Mouse (Mus musculus) embryonic stem cell, embryonic (primary cell): ENCODE measurements at regions not wholly inside any gene's neighbourhood (a gene's known extent, or its start where the extent isn't known, plus 50 kb on each side); places are given as distances from the start of the nearest gene placed in this dataset.

Source experiments
- CTCF ChIA-PET, 4 experiments: fragments of 300-600 bp in 2 of 4; fragments of 350-600 bp in 2 of 4; sonication (Branson Sonifier 250); formaldehyde crosslinking; loops; one replicate each; lab custom pipeline; 2022; ENCODE audit warnings: inconsistent platforms in 2 of 4; lab: Charles Lee
- POLR2A ChIA-PET, 4 experiments: fragments of 300-600 bp in 2 of 4; fragments of 350-600 bp in 2 of 4; sonication (Branson Sonifier 250); formaldehyde crosslinking; loops; one replicate each; lab custom pipeline; 2022; ENCODE audit warnings: antibody characterized with exemption in 4 of 4, inconsistent platforms in 1 of 4; lab: Charles Lee

DNA sequence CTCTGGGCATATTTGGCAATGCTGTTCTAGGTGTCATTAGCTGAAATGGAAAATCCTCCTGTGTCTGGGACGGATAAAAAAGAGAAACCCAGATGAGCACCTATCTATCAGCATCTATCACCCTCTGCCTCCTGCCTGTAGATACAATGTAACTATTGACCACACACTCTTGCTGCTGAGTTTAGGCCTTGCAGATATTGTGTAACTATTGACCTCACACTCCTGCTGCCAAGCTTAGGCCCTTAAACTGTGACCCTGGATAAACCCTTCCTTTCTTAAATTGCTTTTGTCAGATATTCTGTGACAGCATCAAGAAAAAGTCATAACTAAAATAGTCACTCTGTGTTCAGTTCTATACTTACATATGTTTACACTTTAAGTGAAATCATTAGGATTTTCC lies 81.9 kb upstream of the Nrp1 start:
- CTCF ChIA-PET = no interaction called here
- POLR2A ChIA-PET = no interaction called here

DNA sequence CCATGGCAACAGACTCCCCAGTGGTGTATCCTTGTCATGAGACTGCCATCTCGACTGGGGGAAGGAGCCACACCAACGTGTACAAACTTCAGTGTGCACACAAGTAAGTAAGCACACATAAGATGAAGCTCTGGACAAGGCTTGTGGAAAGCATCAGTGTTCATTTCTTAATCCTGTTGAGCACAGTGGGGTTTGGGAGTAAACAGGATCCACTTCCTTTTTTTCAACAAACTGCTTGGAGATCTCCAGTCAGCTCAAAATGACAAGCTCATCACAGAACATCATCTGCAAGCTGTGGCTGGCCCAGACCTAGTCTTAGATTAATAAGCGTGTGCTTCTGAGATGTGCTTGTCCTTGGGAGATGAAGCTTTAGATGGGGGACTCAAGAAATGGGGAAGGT lies 75.6 kb upstream of the Nrp1 start:
- CTCF ChIA-PET = no interaction called here

DNA sequence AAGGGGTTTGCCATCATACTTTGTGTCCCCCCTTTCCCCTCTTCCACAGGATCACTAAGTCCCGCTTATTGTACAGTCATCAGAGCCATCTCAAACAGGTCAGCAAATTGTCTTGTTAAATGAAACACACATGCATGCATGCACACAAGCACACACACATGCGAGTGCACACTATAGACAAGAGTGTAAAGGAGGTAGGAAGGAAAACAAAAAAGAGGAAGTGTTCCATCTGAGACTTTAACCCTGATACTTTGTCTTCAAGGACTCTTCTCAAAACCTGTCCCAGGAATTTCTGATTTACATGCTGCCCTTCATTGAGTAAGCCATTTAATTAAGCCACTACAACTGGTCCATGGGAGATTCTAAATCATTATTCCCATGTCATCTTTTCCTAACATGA lies 75.0 kb upstream of the Nrp1 start:
- POLR2A ChIA-PET = interaction anchor here in 1 of 4 experiments (0.5 kb wide), 1 partner anchor 19 kb away, joined by 3 read pairs; no protein-coding TSS in a partner anchor
- CTCF ChIA-PET = no interaction called here

More for the DNA sequence above, 75.6 kb upstream of the Nrp1 start:
- POLR2A ChIA-PET = interaction anchor here in 2 of 4 experiments (0.5 to 0.9 kb wide), 2 partner anchors 19 to 35 kb away, joined by 3 read pairs; no protein-coding TSS in a partner anchor

DNA sequence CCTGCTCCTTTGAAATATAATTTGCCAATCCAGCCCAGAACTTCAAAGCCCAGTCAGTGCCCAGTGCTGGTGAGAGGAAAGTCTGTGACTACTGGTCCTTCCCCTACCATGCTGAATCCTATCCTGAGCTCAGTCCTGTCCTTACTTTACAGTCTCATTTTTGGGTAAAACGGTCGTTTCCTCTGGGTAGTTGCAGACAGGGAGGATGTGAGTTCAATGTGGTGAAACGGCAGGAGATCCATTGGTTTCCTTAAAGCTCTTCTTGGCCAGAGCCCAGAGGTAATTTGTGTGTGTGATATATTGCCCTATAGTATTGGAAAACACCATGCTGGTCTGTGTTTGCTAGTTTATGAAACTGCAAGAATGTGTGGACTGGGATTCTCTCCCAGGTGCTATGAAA lies 73.6 kb upstream of the Nrp1 start:
- ChIA-PET CTCF (no interaction called here), POLR2A (no interaction called here)

DNA sequence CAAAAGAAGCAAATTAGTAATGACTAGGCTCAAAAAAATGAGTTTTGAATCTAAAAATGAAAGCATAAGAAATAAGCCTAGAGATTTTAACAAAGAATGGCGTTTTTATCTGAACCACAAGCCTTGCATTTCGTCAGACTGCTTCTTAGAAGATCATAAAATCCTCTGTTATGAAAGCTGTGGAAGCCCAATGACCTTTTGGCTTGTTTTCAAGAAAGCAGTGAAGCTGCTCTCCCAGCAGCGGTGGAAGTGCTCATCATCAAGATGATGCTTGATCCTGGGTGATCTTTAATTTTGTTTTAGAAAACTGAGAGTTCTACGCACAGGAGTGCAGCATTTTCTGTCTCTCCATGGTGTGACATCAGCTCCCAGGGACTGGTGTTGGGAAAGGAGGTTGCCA lies 68.3 kb upstream of the Nrp1 start:
- POLR2A ChIA-PET = no interaction called here
- CTCF ChIA-PET = no interaction called here

DNA sequence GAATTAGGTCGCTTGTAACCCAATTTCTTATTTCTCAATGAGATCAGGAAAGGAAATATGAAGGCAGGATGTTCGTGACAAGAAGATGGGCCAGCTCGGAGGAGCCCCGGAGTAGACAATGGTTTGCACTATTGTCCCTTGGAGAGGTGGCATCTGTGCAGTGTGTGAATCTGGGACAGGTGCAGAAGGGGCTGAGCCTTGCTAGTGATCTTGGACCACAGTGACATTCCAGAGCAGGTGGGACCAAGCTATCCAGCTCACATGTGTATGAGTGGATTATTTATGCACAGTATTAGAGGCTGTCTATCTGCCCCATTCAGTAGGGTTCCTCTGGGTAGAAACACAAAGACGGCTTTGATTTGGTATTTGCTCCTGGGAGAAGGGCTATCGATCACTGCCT lies 66.0 kb upstream of the Nrp1 start:
- CTCF ChIA-PET = no interaction called here

GRCm38 (mm10) chr8:128296728-128297380 lies 61.5 kb upstream of the Nrp1 start:
- ChIA-PET POLR2A (no interaction called here), CTCF (no interaction called here)

More for the DNA sequence above, 66.0 kb upstream of the Nrp1 start:
- POLR2A ChIA-PET = no interaction called here

DNA sequence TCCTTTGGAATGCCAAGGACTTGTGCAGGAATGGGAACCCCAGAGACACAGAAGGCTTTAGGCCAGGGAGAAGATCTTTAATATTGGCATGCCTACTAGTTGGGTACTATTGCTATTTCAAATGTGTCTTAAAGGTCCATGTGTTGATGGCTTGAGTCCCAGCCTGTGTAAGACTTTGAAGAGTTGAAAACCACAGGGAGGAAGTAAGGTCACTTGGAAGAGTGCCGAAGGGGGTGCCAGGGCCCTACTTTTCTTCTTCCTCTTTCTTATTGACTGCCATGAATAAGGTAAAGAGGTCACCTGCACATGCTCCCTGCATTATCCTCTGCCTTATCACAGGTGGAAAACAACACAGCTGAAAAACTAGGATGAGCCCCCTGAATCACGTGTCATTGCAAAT lies 56.1 kb upstream of the Nrp1 start:
- ChIA-PET POLR2A (interaction anchor here in 1 of 4 experiments (0.8 kb wide), 1 partner anchor 19 kb away, joined by 3 read pairs; no protein-coding TSS in a partner anchor), CTCF (no interaction called here)
